Mouse (Mus musculus): ENCODE measurements at regions not wholly inside any gene's neighbourhood (a gene's known extent, or its start where the extent isn't known, plus 50 kb on each side); places are given as distances from the start of the nearest gene placed in this dataset.

GRCm38 (mm10) chr7:136182101-136182500 lies 465.9 kb upstream of the Mki67 start:
- peak; percentile 4 for DNase-seq (ENCODE audit: extremely low read depth, low read depth, low spot score)
- no peak for TF ChIP-seq CTCF (IDR thresholded peaks at IDR 0.05; ENCODE audit: low read depth, low read length)
- TF ChIP-seq POLR2A (IDR thresholded peaks at IDR 0.05; ENCODE audit: extremely low read depth, insufficient read depth, low read length), result no peak
- Histone ChIP-seq H3K4me3 (ENCODE audit: insufficient read depth, low read depth, low read length) (no peak overlapping the region), H3K27me3 (ENCODE audit: control insufficient read depth, insufficient read depth, low read length) (no peaks in the 10 kb centered on the region), H3K4me1 (ENCODE audit: control insufficient read depth, insufficient read depth, low read length) (no peaks in the 10 kb centered on the region), H3K27ac (replicated peaks; ENCODE audit: insufficient read depth, low read depth, low read length) (no peak overlapping the region), H3K9ac (ENCODE audit: low read depth, low read length) (no peak overlapping the region), H3K36me3 (ENCODE audit: control insufficient read depth, insufficient read depth, low read length) (no peaks in the 10 kb centered on the region), H3K79me2 (ENCODE audit: control insufficient read depth, insufficient read depth, low read length) (no peaks in the 10 kb centered on the region)
- 76% methylated on average over 5 of the region's 5 CpGs for WGBS

- Histone ChIP-seq H3K27me3 (ENCODE audit: control insufficient read depth, insufficient read depth, low read length) (no peaks in the 10 kb centered on the region), H3K27ac (replicated peaks; ENCODE audit: insufficient read depth, low read depth, low read length) (no peak overlapping the region), H3K36me3 (ENCODE audit: control insufficient read depth, insufficient read depth, low read length) (no peaks in the 10 kb centered on the region), H3K4me3 (ENCODE audit: insufficient read depth, low read depth, low read length) (no peak overlapping the region), H3K9ac (ENCODE audit: low read depth, low read length) (no peak overlapping the region), H3K4me1 (ENCODE audit: control insufficient read depth, insufficient read depth, low read length) (no peaks in the 10 kb centered on the region), H3K79me2 (ENCODE audit: control insufficient read depth, insufficient read depth, low read length) (no peaks in the 10 kb centered on the region)
- DNase-seq (ENCODE audit: extremely low read depth, low read depth, low spot score), result no peak
- 89% methylated on average over 17 of the region's 17 CpGs for WGBS
- TF ChIP-seq POLR2A (IDR thresholded peaks at IDR 0.05; ENCODE audit: extremely low read depth, insufficient read depth, low read length) (no peak), CTCF (IDR thresholded peaks at IDR 0.05; ENCODE audit: low read depth, low read length) (no peak)
Observed at GRCm38 (mm10) chr7:136196424-136197160, 480.4 kb upstream of the Mki67 start.

- H3K27me3 ChIP-seq (ENCODE audit: control insufficient read depth, insufficient read depth, low read length), result no peaks in the 10 kb centered on the region; the same call in 1 of the 2 replicates
- 89% methylated on average over 12 of the region's 12 CpGs for WGBS
Observed at GRCm38 (mm10) chr7:136208879-136209278, 492.7 kb upstream of the Mki67 start.

GRCm38 (mm10) chr7:136209299-136210171 lies 493.4 kb upstream of the Mki67 start:
- Histone ChIP-seq H3K9ac (ENCODE audit: low read depth, low read length) (no peak overlapping the region), H3K36me3 (ENCODE audit: control insufficient read depth, insufficient read depth, low read length) (no peaks in the 10 kb centered on the region), H3K27ac (replicated peaks; ENCODE audit: insufficient read depth, low read depth, low read length) (no peak overlapping the region), H3K79me2 (ENCODE audit: control insufficient read depth, insufficient read depth, low read length) (no peaks in the 10 kb centered on the region), H3K27me3 (ENCODE audit: control insufficient read depth, insufficient read depth, low read length) (no peaks in the 10 kb centered on the region; the same call in 1 of the 2 replicates), H3K4me3 (ENCODE audit: insufficient read depth, low read depth, low read length) (no peak overlapping the region), H3K4me1 (ENCODE audit: control insufficient read depth, insufficient read depth, low read length) (no peaks in the 10 kb centered on the region)
- TF ChIP-seq CTCF (IDR thresholded peaks at IDR 0.05; ENCODE audit: low read depth, low read length), result no peak
- TF ChIP-seq POLR2A (IDR thresholded peaks at IDR 0.05; ENCODE audit: extremely low read depth, insufficient read depth, low read length), result no peak
- WGBS, result 57% methylated on average over 31 of the region's 31 CpGs
- no peak for DNase-seq (ENCODE audit: extremely low read depth, low read depth, low spot score)

More at GRCm38 (mm10) chr7:136208879-136209278, 492.7 kb upstream of the Mki67 start:
- no peak for DNase-seq (ENCODE audit: extremely low read depth, low read depth, low spot score)
- no peaks in the 10 kb centered on the region for H3K79me2 ChIP-seq (ENCODE audit: control insufficient read depth, insufficient read depth, low read length)
- H3K27ac ChIP-seq (replicated peaks; ENCODE audit: insufficient read depth, low read depth, low read length), result no peak overlapping the region
- no peak overlapping the region for H3K9ac ChIP-seq (ENCODE audit: low read depth, low read length)
- H3K4me1 ChIP-seq (ENCODE audit: control insufficient read depth, insufficient read depth, low read length), result no peaks in the 10 kb centered on the region
- TF ChIP-seq POLR2A (IDR thresholded peaks at IDR 0.05; ENCODE audit: extremely low read depth, insufficient read depth, low read length) (no peak), CTCF (IDR thresholded peaks at IDR 0.05; ENCODE audit: low read depth, low read length) (no peak)
- no peak overlapping the region for H3K4me3 ChIP-seq (ENCODE audit: insufficient read depth, low read depth, low read length)
- H3K36me3 ChIP-seq (ENCODE audit: control insufficient read depth, insufficient read depth, low read length), result no peaks in the 10 kb centered on the region

DNA sequence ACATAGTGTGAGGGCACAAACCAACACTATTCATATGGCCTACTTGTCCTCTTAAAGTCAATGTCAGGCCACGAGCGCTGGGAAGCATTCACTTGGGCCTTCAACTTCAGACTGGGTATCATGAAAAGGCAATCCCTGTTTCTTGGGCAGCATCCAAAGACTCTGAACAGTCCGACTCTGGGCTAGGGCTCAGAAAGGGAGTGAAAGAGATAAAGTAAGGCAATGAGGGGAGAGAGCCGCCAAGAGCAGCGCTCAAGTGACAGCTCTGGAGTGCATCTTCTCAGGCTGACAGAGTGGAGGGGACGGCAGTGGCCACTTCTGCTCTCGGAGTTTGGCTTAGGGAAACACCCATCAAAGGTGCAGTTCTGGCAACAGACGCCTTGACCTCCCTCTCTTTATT lies 496.3 kb upstream of the Mki67 start:
- no peaks in the 10 kb centered on the region; the same call in 1 of the 2 replicates for H3K27me3 ChIP-seq (ENCODE audit: control insufficient read depth, insufficient read depth, low read length)
- H3K9ac ChIP-seq (ENCODE audit: low read depth, low read length), result no peak overlapping the region
- TF ChIP-seq CTCF (IDR thresholded peaks at IDR 0.05; ENCODE audit: low read depth, low read length) (no peak), POLR2A (IDR thresholded peaks at IDR 0.05; ENCODE audit: extremely low read depth, insufficient read depth, low read length) (no peak)
- no peak overlapping the region for H3K27ac ChIP-seq (replicated peaks; ENCODE audit: insufficient read depth, low read depth, low read length)
- H3K36me3 ChIP-seq (ENCODE audit: control insufficient read depth, insufficient read depth, low read length), result no peaks in the 10 kb centered on the region
- H3K79me2 ChIP-seq (ENCODE audit: control insufficient read depth, insufficient read depth, low read length), result no peaks in the 10 kb centered on the region
- no peak overlapping the region for H3K4me3 ChIP-seq (ENCODE audit: insufficient read depth, low read depth, low read length)
- WGBS, result 67% methylated on average over 8 of the region's 8 CpGs
- no peaks in the 10 kb centered on the region for H3K4me1 ChIP-seq (ENCODE audit: control insufficient read depth, insufficient read depth, low read length)
- DNase-seq (ENCODE audit: extremely low read depth, low read depth, low spot score), result peak; percentile 2
